Mouse (Mus musculus) erythroblast, adult 5-6 weeks (primary cell): ENCODE data around the gene Atad2b. TPM values are rescaled to one million over a fixed set of nuclear protein-coding genes. Genes with fewer than 3 reads are reported as not detected.
"Not testable (repeated sequence)": the region's sequence is repeated elsewhere in the genome, so short reads cannot be mapped to it uniquely, and the experiment has no call there.

Experiments
- ATAC-seq: replicated peaks from 2 replicates; pipeline ENCODE4 v1.8.0; 2016; ENCODE audit warnings: moderate number of reproducible peaks, mild to moderate bottlenecking, moderate TSS enrichment, inconsistent platforms; ENCODE audit not compliant: poor library complexity, low FRiP score, severe bottlenecking
- total RNA-seq, 2 experiments: library from RNA; stranded (forward) in 1 of 2; stranded (reverse) in 1 of 2; fragments of 150-400 nt in 1 of 2; fragments of 200-764, 138-1000 nt in 1 of 2; gene quantifications; 2 replicates each; pipeline versions ENCODE4 v1.2.3 to v1.2.4; 2015 to 2017; ENCODE audit warnings: low replicate concordance in 2 of 2

Atad2b gene
- 46.8 and 70.3 TPM in 2 replicates for total RNA-seq (2015; ENCODE audit: low replicate concordance)
- total RNA-seq (2017; ENCODE audit: low replicate concordance), result 59.0 and 63.4 TPM in 2 replicates

DNA sequence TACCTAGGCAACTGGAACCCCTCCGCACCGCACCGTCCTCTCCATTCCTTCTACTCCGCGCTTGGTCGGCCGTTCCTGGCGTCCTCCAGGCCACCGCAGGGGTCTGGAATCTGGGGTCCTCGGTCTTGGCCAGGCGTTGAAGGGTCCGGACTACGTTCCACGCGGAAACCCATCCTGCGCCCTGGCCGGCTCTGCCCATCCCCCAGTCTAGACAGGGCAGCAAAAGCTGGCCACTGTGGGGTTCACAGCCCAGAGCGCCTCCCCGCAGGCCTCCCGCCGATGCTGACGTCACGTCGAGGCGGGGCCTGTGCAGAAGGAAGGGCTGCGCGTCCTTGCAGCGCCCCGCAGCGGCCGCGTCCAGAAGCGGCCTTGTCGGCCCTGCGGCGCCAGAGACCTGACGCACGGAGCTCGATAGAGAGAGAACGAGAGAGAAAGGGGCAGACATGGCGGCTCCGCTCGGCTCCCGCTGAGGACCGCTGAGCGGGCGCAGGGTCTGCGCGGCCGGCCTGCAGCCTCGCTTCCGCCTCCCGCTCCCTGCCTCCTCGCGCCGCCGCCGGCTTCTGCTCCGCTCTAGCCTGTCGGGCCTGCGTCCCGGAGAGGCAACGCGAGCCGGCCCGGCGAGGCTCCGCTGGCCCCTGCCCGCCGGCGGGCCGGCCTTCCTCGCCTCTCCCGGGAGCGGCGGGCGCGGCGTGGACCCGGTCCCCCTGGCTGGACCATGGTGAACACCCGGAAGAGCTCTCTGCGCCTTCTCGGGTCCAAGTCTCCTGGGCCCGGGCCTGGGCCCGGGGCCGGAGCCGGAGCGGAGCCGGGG is at the start of gene Atad2b:
TSS of gene Atad2b (plus strand) at position 360 of the 811 bp plus-strand sequence.
- ATAC-seq, result peak; percentile 93

DNA sequence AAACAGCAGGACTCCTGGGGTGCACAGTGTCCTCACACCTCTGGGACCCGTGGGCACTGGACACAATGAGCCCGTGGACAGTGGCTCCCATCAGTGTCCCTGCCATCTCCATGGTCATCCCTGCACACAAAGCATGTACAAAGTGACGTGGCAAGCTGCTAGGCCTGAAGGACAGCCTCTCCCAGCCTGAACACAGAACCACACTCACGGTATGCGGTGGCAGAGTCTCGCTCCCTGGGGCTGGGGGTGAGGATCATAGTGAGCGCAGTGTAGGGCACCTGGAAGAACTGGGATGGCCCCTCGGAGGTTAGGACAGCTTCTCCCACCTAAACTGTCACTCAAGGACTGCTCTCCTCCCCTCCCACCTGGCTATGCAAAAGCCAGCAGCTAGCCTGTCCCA is 48.2 kb upstream of the Atad2b start:
- ATAC-seq, result no peak

DNA sequence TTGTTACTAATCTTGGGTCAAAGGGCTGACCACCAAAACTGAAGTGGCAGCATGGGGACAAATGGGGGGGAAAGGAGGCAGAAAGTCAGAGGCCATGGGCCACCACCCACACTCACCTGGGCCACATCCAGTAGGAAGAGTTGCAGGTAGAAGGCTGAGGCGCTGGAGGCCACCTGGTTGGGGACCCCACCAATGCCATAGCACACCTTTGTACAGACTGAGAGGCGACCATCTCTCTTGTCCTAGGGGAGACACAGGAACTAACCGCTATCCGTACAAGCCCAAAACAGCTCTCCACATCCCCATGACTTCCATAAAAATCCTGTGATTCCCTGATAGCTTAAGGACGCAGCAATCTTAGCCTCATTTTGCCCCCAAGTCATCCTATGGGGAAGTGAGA is 45.9 kb upstream of the Atad2b start:
- ATAC-seq, result no peak

DNA sequence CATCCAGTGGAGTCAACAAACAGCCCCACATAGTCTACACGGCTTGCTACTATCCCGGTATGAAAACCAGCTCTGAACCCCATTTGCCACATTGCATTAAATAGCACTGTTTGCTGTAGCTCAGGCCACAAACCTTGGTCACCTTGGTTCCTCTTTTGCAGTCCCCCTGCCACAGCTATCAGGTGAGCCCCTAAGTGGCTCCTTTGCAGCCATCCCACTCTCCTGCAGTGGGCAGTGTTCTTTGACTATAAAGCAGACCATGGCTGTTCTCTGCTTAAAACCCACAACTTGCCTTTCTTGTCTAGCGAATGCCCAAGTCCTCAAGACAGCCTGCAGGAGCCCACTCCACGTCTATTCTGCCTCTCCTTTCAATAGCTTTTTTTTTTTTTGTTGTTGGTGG is 44.9 kb upstream of the Atad2b start:
- peak; percentile 33 for ATAC-seq

DNA sequence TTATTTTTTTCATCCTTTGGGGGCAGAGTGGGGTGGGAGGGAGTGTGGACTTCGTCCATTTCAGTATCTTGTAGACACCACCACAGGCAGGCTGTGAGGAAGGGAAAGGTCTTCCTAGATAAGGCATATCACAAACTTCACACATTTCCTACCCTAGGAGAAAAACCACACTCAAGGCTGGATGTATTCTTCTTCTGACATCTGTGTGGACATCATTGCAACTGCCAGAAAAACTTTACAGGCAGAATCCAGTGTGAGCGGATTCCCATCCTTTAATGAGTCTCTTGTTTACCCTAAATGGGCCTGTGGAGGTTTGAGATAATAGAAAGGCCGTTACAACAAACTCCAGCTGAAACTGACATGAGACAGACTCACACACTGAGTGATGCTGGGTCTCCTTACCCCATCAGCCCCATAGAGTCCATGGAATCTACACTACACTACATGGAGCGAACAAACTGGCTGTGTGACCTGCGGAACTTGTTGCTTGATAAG is 44.1 kb upstream of the Atad2b start:
- peak; percentile 72 for ATAC-seq

DNA sequence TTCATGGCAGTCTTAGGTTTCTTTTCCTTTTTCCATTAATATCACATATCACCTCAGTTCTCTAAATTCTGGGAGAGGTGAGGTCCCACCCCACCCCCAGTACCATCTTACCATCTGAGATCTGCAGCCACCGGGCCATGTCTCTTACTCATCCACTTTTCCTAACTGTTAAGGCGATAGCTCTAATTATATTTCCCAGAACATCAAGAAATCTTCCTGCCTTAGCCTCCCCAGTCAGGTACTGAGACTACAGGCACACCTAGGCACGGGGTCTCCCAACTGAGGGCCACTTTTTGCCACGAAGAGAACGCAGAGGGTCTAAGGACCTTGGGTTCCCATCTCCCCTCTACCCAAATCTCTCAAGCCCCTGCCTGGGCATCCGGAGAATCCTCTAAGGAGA is 43.6 kb upstream of the Atad2b start:
- peak; percentile 28 for ATAC-seq

DNA sequence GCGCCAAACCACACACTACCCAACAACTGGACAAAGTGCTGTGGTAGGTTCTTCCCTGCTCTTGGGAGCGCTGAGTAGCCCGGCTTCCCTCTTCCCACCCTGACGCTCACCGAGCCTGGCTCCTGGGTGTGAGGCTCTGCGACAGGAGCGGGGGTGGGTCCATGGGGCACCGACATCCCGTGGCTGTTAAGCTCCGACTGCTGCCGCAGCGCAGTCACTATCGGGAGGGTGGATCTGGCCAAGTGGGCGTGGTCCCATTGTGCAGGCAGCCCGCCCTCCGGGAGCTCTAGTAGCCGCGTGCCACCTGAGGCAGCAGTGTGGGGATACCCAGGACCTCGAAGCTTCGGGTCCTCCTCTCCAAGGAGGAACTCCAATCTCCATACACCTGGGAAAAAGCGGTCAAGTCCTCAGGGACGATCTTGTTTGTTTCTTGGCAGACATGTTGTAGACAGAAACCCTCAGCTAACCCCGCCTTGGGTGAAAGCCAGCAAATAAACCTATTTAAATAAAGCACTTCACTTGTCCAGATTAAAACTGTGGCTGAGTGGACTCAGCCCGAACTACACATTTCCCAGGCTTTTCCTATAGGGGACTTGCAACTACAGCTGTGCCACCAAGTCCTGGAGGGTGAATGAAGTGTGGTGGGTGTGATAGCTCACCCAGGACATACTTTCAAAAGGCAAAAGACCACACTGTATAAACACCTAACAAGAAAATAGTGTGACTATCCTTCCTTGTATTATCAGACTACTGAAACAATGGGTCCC is 42.8 kb upstream of the Atad2b start, which contains the start of gene Mfsd2b:
TSS of gene Mfsd2b (minus strand) at position 199 of the 767 bp plus-strand sequence.
- ATAC-seq, result peak; percentile 78

DNA sequence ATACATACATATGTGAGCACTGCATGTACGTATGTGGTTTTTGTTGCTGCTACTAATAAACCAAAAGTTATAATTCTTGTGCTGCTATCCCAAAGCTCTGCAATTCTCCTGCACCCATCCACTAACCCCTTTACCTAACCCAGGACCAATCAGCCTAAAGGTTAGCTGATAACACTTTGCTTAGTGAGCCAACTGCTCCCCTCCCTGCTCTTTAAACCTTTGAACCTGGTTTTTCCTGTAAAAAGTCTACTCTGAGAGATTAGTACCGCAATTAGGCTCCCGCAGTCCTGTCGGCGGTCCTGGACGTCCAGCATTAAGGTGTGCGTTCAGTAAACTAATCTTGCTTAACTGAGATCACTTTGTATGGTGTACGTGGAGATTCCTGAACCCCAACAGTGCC is 41.5 kb upstream of the Atad2b start:
- ATAC-seq, result no peak

DNA sequence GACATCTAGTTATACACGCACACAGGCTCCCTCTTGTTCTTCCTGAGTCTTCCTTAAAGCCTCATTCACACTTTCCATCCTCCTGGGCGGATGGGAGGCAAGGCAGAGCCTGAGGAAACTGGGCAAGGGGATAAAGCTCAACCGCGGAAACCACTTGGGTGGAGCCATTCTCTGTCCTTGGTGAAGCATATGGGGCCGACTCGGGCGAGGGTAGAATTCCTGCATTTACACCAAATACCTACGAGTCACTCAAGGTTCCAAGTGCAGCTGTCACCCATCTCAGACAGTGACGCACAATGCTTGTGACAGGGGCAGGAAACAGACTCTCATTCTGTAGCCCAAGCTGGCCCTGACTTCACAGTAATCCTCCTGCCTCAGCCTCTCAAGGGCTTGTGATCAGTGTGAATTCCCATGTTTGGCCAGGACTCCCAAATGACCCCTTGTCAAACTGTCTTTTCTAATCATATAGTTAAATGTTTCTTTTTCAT is 38.8 kb upstream of the Atad2b start:
- no peak for ATAC-seq

DNA sequence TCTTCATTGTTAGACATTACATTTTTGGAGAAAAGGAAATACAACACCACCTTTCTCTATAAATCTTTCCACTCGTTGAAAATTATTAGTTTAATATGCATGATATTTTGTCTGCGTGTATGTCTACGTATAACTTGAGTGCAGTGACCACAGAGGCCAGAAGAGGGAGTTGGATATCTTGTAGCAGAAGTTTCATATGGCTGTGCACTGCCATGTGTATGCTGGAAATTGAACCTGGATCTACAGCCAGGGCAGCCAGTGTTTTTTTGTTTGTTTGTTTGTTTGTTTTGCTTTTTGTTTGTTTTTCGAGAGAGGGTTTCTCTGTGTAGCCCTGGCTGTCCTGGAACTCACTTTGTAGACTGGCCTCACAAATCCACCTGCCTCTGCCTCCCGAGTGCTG is 38.1 kb upstream of the Atad2b start:
- ATAC-seq, result peak; percentile 63; the same call in 1 of the 2 replicates

DNA sequence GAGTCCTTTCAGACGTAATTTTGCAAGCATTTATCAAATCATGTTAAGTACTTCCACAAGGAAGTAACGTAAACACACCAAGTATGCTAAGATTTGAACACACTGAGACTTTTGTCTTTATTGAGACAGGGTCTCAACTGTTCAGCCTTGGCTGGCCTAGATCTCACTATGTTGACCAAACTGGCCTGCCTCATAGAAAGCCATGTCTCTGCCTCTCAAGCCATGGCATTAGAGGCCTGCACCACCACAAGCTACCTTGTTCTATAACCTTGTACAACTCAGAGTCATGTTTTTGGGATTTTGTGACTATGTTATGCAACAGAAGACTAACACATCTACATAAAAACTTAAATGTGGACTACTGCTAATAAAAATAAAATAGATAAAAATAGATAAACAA is 35.1 kb upstream of the Atad2b start:
- ATAC-seq, result no peak

DNA sequence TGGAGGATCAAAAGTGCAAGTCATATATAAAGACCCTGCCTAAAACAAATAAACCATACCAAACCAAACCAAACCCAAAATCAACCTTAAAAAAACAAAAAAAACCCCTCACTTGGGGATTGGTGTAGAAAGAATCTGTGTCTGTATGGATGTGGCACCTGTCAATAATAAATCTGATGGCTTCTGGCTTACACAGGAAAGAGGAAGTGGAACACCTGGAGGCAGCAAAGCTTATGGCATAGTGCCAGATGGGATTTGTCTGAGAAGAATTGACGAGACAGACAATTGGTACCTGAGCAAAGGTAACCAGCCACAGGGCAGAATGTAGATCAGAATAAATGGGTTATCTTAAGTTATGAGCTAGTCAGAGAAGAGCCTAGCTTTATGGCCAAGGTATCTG is 32.1 kb upstream of the Atad2b start:
- no peak for ATAC-seq

DNA sequence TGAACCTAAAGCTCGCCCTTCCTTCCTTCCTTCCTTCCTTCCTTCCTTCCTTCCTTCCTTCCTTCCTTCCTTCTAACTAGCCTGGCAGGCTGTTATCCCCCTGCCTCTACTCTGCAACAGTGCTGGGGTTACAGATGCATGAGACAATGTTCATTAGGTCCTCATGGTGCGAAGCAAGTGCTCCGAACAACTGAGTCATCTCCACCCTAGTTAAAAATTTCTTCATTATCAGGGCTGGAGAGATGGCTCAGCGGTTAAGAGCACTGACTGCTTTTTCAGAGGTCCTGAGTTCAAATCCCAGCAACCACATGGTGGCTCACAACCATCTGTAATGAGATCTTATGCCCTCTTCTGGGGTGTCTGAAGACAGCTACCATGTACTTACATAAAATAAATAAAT is 30.6 kb upstream of the Atad2b start:
- ATAC-seq, result not testable (repeated sequence)

DNA sequence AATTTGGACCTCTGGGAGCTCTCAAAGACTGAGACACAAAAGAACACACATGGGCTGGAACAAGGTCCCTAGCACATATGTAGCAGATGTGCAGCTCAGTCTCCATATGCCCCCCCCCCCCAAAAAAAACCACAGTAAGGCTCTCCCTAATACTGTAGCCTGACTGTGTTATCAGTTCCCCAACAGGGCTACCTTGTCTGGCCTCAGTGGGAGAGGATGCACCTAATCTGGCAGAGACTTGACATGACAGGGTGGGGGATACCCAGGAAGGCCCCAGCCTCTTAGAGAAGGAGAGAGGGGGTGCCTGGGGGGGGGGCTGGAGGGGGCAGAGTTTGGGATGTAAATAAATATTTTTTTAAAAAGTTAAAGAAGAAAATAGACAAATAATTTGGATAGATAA is 28.4 kb upstream of the Atad2b start:
- no peak for ATAC-seq

DNA sequence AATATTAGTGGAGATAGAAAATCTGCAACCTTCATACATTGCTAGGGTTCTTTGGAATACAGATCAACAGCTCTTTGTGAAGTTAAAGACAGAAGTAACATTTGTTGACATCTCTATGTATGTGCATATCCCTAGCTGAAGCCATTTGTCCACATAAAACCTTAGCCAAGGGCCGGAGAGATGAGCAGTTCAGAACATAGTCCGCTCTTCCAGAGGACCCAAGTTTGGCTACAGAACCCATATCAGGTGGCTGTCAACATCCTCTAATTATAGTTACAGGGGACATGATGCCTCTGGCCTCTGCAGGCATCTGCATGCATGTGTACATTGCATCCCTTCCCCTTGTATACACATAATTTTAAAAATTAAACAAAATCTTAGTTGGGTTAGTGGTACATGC is 27.9 kb upstream of the Atad2b start:
- ATAC-seq, result no peak

DNA sequence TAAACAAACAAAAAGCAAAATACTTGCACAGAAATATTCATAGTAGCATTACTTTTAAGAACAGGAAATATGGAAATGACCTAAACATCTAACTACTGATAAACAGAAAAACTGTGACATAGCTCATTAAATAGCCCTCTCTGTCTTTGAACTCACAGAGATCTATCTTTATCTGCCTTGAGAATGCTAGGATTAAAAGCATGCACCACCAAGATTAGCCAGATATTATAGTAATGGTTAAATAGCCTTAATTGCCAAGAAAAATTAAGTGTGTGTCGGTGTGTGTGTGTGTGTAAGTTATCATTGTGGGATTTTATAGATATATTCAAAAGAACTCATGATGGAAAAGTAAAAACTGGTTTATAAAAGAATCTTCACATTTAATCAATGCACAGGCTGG is 27.3 kb upstream of the Atad2b start:
- ATAC-seq, result no peak

DNA sequence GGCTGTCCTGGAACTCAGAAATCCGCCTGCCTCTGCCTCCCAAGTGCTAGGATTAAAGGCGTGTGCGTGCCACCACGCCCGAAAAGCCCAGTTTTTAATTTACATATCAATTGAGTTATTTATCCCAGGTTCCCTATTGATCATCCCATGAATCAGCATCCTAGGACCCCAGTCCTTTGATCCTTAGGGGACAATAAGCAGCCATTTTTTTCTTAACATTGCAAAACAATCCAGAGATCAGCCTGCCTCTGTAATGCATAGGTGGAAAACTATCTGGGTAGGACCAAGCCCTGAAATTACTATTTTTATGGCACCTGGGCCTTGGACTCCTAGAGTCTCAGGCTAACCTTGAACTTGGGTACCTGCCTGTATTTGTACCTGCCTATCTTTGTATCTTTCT is 19.1 kb upstream of the Atad2b start:
- ATAC-seq, result no peak

DNA sequence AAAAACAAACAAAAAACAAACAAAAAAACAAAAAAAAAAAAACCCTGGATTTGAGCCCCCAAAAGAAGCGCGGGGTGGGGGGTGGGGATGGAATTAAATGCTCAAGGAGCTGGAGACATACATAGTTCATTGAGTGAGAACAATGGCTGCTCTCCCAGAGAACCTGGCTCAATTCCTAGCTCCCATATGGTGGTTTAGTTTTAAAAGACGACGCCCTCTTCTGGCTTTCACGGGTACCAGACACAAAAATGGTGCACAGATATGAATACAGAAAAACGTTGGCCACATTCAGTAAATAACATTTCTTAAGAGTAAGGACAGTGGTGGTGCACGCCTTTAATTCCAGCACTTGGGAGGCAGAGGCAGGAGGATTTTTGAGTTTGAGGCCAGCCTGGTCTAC is 11.2 kb upstream of the Atad2b start:
- peak; percentile 58 for ATAC-seq

DNA sequence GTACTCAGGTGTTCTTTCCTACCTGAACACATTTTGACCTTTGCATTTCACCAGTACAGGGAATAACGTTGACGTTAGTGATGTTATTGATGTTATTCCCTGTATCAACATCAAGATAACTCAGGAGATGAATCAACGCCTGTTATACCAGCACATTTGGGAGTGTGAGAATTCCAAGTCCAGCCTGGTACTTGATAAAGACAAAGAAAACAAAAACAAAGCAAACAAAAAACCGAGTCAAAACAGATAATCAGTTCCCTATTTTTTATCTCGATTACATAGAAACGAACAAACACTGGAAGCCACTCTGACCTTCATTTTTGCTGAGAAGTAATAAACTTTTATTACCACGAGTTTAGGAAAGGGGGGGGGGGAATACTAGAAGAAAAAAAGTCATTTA is 10.7 kb upstream of the Atad2b start:
- ATAC-seq, result no peak
